Mouse (Mus musculus) heart, adult 2 months (tissue): ENCODE results near the gene Irak1.

Experiments
- CTCF ChIP-seq: fragments of 200-600 bp; IDR thresholded peaks from 2 replicates; pipeline ENCODE4 v1.8.1; 2022; ENCODE audit warnings: antibody characterized with exemption, mild to moderate bottlenecking, moderate library complexity
- EP300 ChIP-seq: fragments of 200-500 bp; IDR thresholded peaks from 2 replicates; pipeline ENCODE4 v1.6.1; 2011; ENCODE audit warnings: low read depth, low read length, control low read depth; ENCODE audit not compliant: insufficient read depth

- TF ChIP-seq EP300 (no peak), CTCF (no peak)
These were observed 54.6 kb downstream of the Irak1 start for GRCm38 (mm10) chrX:73969167-73969566.
